Mouse (Mus musculus) embryonic facial prominence, embryonic 13.5 days (tissue): ENCODE measurements around the gene Fam83c. TPM values are rescaled to one million over a fixed set of nuclear protein-coding genes. Genes with fewer than 3 reads are reported as not detected.

ENCODE experiments used
- ATAC-seq: fragments of 200-750 bp; cut with Nextera tagmentation; 2 replicates; pipeline ENCODE4 v1.8.0; 2017; ENCODE audit warnings: low read depth; ENCODE audit not compliant: insufficient number of reproducible peaks, insufficient read depth, low FRiP score, low TSS enrichment
- H3K27ac ChIP-seq: fragments of 300-500 bp; sonication (generic); 2 replicates; pipeline ENCODE4 v1.5.1; 2015; ENCODE audit warnings: moderate library complexity, mild to moderate bottlenecking, inconsistent platforms
- H3K27me3 ChIP-seq: fragments of 300-500 bp; sonication (generic); 2 replicates; pipeline ENCODE4 v1.6.1; 2015; ENCODE audit warnings: mild to moderate bottlenecking, inconsistent platforms
- H3K36me3 ChIP-seq: fragments of 300-500 bp; sonication (generic); 2 replicates; pipeline ENCODE4 v1.6.1; 2015; ENCODE audit warnings: mild to moderate bottlenecking, inconsistent platforms
- H3K4me1 ChIP-seq: fragments of 300-500 bp; sonication (generic); 2 replicates; pipeline ENCODE4 v1.6.1; 2015; ENCODE audit warnings: inconsistent platforms
- H3K4me2 ChIP-seq: fragments of 300-500 bp; sonication (generic); 2 replicates; pipeline ENCODE4 v1.6.1; 2015; ENCODE audit warnings: moderate library complexity, mild to moderate bottlenecking, inconsistent platforms
- H3K4me3 ChIP-seq: fragments of 300-500 bp; sonication (generic); 2 replicates; pipeline ENCODE4 v1.5.1; 2015; ENCODE audit warnings: mild to moderate bottlenecking, inconsistent platforms
- H3K9ac ChIP-seq: fragments of 300-500 bp; sonication (generic); 2 replicates; pipeline ENCODE4 v1.6.1; 2015; ENCODE audit warnings: mild to moderate bottlenecking, inconsistent platforms
- H3K9me3 ChIP-seq: fragments of 300-500 bp; sonication (generic); 2 replicates; pipeline ENCODE4 v1.6.1; 2016; ENCODE audit warnings: inconsistent platforms
- WGBS: fragments of 180-500 bp; shearing (Covaris S2); methylation state at CpG from one replicate; pipeline ENCODE4 v1.1.7; 2015; ENCODE audit warnings: mixed read lengths; 5-methylcytosine and 5-hydroxymethylcytosine counted together
- polyA plus RNA-seq: library from polyadenylated mRNA; unstranded; fragments of >200 nt; fragmentation: Nextera tagmentation; extraction: Ambion mirVana; gene quantifications from 2 replicates; pipeline ENCODE4 v1.2.1, GENCODE M21; 2015

The Fam83c gene
- polyA plus RNA-seq, 1 experiment from 2014 or later, result 1.6 TPM

DNA sequence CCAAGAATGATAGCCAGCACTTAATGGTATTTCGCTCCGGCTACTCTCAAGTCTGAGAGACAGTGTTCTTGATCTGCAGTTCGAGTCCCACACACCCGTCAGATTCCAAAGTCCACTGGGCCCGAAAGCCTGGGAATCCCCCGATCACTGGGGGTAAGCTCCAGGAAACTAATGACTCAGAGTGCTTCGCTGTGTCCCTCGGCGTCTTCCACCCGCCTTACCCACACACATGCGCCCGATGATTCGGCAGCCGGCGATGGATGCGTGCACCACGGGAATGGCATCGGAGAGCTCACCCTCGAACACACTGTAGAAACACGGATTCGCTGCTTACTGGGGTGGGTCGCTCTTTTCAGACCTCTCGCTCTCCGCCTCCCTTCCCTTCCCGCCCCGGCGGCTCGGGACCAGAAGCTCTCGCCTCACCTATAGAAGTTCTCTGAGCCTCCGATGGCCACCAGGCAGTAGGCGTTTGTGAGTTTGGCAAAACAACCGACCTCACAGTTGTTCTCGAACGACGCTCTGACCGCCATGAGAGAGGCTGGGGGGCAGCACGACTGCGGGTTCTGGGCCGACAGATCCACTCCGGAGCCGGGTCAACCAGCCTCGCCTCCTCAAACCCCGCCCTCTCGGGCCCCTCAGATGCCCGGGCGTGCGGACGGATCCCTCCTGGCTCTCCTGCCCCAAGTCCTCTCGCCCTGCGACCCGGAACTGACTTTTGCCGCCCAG lies 8.6 kb downstream of the Fam83c start:
- ATAC-seq, result no peak; the same call in 1 of the 2 replicates
- Histone ChIP-seq H3K4me2 (peak overlapping the region; percentile 92), H3K27ac (peak overlapping the region; percentile 88), H3K9me3 (no peaks in the 10 kb centered on the region), H3K9ac (peak overlapping the region; percentile 89), H3K4me3 (peak overlapping the region; percentile 91), H3K36me3 (peaks cover 29% of the 10 kb centered on the region), H3K27me3 (no peaks in the 10 kb centered on the region), H3K4me1 (peaks cover 19% of the 10 kb centered on the region)
- 1% methylated on average over 52 of the region's 52 CpGs for WGBS

DNA sequence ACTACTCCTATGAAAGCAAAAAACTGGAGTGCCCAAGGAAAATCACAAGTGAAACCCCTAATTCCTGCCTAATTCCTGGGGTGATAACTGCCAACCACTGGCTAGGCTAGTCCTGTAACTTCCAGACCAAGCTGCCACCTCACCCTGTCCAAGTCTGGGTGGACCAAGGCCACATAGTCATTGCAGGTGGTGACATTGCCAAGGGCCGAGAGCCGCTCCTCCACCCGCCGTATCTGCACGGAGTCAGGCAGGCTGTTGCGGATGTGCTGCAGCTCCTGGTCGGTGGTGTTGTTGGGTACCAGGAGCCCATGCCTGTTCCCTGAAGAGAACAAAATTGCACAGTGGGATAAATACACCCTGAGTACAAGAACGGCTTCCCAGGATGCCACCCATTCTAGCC lies 10.9 kb downstream of the Fam83c start:
- H3K36me3 ChIP-seq, result peaks cover 47% of the 10 kb centered on the region
- ATAC-seq, result no peak
- H3K4me1 ChIP-seq, result peaks cover 27% of the 10 kb centered on the region
- no peak overlapping the region for H3K9ac ChIP-seq
- no peak overlapping the region for H3K27ac ChIP-seq
- 96% methylated on average over 8 of the region's 8 CpGs for WGBS
- no peaks in the 10 kb centered on the region for H3K9me3 ChIP-seq
- H3K4me3 ChIP-seq, result no peak overlapping the region
- no peaks in the 10 kb centered on the region for H3K27me3 ChIP-seq
- no peak overlapping the region for H3K4me2 ChIP-seq

DNA sequence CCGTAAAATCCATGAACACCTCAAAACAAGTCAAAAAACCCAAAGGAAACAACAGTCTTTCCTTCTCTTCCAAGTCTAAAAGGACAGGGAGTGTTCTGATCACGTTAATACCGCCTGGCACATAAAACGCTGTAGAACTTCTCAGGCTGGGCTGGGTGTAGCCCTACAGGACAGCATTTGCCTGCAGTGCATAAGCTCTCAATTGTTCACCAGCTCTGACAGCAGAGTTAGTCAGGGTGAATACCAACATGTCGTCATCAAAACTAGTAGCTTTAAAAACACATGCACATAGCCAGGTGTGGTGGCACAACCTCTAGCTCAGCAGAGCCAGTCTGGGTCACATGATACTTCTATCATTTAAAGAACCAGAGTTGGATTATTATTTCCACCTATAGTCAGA lies 13.9 kb downstream of the Fam83c start:
- ATAC-seq, result no peak
- peaks cover 47% of the 10 kb centered on the region for H3K36me3 ChIP-seq
- WGBS, result 88% methylated on average over 5 of the region's 5 CpGs

DNA sequence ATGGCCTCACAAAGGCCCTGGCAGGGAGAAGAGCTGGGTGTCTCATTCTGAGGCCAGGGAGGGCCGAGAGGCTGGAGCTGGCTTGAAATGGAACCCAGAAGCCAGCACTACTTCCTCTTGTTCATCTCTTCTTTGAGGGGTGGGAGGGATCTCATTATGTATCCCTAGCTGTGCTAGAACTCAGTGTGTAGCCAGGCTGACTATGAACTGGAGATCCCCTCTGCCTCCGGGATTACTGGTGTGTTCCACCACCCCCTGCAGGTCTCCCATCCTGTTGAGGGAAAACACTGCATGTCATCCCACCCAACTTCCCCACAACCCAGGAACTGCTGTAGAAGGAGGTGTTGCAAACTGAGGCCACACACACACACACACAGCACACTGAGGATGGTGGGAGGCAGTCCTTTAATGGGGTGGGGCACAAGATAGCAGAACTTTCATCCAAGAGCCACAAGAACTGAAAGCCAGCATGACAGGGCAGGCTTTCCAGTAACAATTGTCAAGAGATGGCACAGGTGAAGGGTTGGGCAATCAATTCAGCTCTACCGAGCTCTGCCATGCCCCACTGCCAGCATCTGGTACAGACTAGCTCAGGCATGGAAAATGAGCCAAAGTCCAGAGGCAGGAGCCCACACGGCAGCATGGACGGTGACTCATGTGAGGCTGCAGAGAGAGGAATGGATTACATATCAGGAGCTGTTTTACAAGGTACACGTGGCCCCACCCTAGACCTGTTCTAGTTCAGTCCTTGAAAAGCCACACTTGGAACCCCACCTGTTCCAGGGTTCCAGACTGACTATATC lies 15.0 kb downstream of the Fam83c start:
- H3K27ac ChIP-seq, result peak overlapping the region; percentile 75
- H3K4me2 ChIP-seq, result peak overlapping the region; percentile 96
- no peak for ATAC-seq
- H3K36me3 ChIP-seq, result peaks cover 47% of the 10 kb centered on the region
- H3K27me3 ChIP-seq, result no peaks in the 10 kb centered on the region
- peaks cover 13% of the 10 kb centered on the region for H3K4me1 ChIP-seq
- peak overlapping the region; percentile 87 for H3K9ac ChIP-seq
- H3K4me3 ChIP-seq, result peak overlapping the region; percentile 72
- H3K9me3 ChIP-seq, result no peaks in the 10 kb centered on the region
- 63% methylated on average over 6 of the region's 6 CpGs for WGBS

More for the DNA sequence above, 13.9 kb downstream of the Fam83c start:
- H3K27ac ChIP-seq, result no peak overlapping the region
- H3K4me2 ChIP-seq, result no peak overlapping the region
- H3K9ac ChIP-seq, result no peak overlapping the region
- no peaks in the 10 kb centered on the region for H3K27me3 ChIP-seq
- no peak overlapping the region for H3K4me3 ChIP-seq
- H3K9me3 ChIP-seq, result no peaks in the 10 kb centered on the region
- peaks cover 21% of the 10 kb centered on the region for H3K4me1 ChIP-seq

DNA sequence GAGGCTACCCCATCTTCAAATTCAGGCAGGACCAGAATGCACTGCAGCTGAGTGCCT lies 15.4 kb downstream of the Fam83c start, which contains the start of gene BC029722:
TSS of gene BC029722 (minus strand) at position 35 of the 57 bp plus-strand sequence.
- peaks cover 13% of the 10 kb centered on the region for H3K4me1 ChIP-seq
- H3K4me2 ChIP-seq, result peak within 1 kb of the TSS; percentile 96
- peak within 1 kb of the TSS; percentile 75 for H3K27ac ChIP-seq
- peak within 1 kb of the TSS; percentile 72 for H3K4me3 ChIP-seq
- no peaks in the 10 kb centered on the region for H3K9me3 ChIP-seq
- H3K27me3 ChIP-seq, result no peaks in the 10 kb centered on the region
- peaks cover 47% of the 10 kb centered on the region for H3K36me3 ChIP-seq
- peak within 1 kb of the TSS; percentile 87 for H3K9ac ChIP-seq
- no peak for ATAC-seq

DNA sequence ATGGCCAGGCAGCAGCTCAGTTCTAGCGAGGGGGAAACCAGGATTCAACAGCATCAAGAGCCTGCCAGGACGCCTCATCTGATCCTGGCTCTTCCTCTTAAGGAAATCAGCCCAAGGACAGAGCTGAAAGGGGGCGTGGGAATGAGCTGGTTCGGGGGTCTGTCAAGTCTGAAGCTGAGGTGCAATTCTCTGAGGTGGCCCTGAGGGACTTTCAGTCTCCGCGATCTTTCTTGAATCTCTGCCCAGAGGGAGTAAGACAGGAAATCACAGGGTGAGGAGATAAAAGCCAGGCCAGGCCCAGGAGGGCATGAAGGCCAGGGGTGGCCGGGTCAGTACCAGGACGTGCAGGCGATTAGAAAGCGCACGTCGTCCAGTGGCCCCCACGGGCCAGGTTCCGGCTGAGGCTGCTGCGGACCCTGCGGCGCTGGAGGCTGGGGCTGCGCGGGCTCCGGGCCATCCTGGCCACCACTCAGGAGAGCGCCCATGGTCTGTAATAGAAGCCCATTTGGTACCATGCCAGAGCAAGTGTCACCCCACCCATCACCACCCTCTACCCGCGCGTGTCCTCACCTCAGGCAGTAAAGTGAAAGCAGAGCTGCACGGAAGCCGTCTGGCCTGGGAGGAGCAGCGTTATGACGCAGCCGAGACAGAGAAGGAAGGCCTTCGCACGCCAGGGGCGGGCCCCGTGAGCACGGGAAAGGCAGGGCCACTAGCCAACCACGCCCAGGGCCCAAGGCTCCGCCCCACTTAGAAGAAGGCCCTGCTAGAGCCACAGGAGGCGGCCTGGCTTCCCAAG lies 15.9 kb downstream of the Fam83c start:
- no peaks in the 10 kb centered on the region for H3K27me3 ChIP-seq

DNA sequence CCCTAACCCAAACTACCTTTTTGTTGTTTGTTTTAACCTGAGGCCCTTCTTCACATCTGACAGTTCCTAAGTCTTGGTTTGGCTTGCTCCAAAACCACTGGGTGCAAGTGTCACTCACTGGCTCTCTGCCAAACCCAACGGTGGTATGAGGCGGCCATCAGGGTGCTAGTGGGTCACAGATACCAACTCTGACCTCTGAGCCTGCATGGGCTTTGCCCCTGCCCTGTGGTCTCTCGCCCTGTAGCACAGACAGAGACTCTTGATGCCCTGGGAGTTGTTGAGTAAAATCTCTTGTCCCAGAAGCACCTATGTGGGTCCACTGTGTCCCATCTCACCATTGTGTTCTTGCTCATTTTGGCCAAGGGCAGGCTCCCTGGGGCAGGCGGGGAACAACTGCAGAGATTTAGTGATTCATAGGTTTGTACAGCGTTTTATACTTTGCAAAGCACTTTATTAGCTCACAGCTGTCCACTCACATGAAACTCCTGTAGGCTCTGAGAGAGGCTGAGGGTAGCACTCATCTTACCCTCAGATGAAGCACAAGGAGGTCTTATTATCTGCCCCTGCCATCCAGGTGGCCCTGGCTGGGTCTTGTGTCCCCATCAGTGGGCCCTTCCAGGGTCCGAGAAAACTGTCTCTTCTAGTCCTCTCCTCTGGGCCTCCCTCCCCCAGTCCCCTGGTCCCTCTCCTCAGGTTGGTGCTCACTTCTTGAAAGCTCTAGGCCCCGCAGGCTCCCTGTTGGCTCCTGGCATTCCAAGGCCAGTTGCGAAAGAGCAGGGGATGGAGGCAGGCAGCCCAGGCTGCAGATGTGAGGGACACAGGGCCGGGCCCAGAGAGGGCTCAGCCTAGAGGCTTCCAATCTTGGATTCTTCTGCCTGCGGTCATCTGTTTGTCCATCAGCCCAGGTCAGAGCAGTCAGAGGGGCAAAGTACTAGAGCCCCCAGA lies 17.1 kb downstream of the Fam83c start:
- Histone ChIP-seq H3K27me3 (no peaks in the 10 kb centered on the region), H3K9ac (0 out of 2 replicates have a peak overlapping the region, but pooled peaks have one; percentile 87), H3K9me3 (no peaks in the 10 kb centered on the region), H3K4me2 (peak overlapping the region; percentile 96), H3K4me1 (peaks cover 13% of the 10 kb centered on the region), H3K27ac (no peak overlapping the region), H3K36me3 (peaks cover 32% of the 10 kb centered on the region), H3K4me3 (peak overlapping the region; percentile 72; the same call in 1 of the 2 replicates)
- WGBS, result 77% methylated on average over 10 of the region's 10 CpGs
- ATAC-seq, result no peak

More for the DNA sequence above, 15.9 kb downstream of the Fam83c start:
- Histone ChIP-seq H3K9ac (peak overlapping the region; percentile 87), H3K27ac (peak overlapping the region; percentile 75), H3K4me3 (peak overlapping the region; percentile 72), H3K36me3 (peaks cover 45% of the 10 kb centered on the region), H3K4me1 (peaks cover 13% of the 10 kb centered on the region), H3K4me2 (peak overlapping the region; percentile 96), H3K9me3 (no peaks in the 10 kb centered on the region)
- peak; percentile 87 for ATAC-seq
- WGBS, result 1% methylated on average over 37 of the region's 37 CpGs

DNA sequence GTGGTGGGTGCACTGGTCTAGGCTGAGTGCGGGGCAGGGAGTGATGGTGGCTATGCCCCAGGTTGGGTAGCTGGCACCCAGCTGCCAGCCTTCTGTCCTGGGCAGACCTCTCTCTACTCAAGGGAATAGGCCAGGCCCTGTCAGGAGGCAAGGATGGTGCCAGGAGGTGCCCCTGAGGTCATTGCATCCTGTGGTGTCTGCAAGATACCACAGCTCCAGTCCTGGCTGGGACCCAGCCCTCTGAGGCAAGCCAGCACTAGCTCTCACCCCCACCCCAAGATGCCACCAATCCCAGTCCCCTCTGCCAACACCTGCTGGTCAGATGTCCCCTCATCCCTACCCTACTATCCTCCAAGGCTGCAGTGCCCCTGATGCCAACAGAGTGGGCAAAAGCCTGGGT lies 18.5 kb downstream of the Fam83c start:
- no peak for ATAC-seq
- no peak overlapping the region for H3K4me3 ChIP-seq
- H3K9ac ChIP-seq, result no peak overlapping the region; the same call in 1 of the 2 replicates
- WGBS, result 100% methylated on average over 1 of the region's 1 CpGs
- no peak overlapping the region for H3K27ac ChIP-seq
- H3K27me3 ChIP-seq, result no peaks in the 10 kb centered on the region
- no peaks in the 10 kb centered on the region for H3K9me3 ChIP-seq
- no peak overlapping the region for H3K4me2 ChIP-seq
- H3K4me1 ChIP-seq, result peaks cover 13% of the 10 kb centered on the region
- H3K36me3 ChIP-seq, result peaks cover 20% of the 10 kb centered on the region

DNA sequence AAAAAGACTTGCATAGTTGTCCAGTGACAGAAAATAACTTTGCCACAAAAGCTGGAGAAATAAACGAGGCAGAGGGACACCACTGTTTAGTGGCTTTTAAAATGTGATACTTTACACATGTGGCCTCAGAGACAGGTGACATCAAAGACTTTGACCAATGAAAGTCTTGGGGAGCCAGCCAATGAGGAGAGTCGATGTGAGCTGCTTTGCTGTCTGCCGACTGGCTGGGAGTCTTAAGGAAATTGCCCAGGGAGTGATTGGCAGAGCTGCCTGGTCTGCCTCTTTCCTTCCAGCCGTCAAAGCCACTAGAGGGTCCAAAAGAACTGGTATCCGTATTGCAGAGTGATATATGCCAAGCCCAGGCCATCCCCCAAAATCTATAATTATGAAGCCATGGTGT lies 19.8 kb downstream of the Fam83c start:
- H3K36me3 ChIP-seq, result peaks cover 7% of the 10 kb centered on the region
- no peak overlapping the region for H3K27ac ChIP-seq
- WGBS, result 23% methylated on average over 5 of the region's 5 CpGs
- H3K27me3 ChIP-seq, result no peaks in the 10 kb centered on the region
- no peak overlapping the region for H3K4me3 ChIP-seq
- no peak for ATAC-seq
- H3K4me1 ChIP-seq, result peaks cover 13% of the 10 kb centered on the region
- H3K9me3 ChIP-seq, result no peaks in the 10 kb centered on the region
- no peak overlapping the region for H3K9ac ChIP-seq
- H3K4me2 ChIP-seq, result no peak overlapping the region

DNA sequence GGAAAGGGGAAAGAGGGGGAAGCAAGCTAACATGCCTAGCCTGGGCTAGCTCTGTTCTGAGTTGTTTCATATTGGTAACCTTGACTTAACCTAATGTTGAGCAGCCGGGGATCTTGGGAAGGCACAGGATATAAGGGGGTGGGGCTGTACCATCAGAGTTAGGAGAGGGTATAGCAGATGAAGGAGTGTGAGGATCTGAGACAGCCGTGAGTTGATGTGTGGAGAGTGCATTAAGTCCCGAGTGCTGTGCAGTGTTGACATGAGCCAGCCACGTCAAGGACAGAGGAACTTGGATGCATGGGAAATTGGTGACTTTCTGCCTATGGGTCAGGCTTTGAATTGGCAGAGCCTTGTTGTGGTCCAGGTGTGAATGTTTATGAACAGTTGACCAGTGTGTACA lies 22.0 kb downstream of the Fam83c start:
- H3K36me3 ChIP-seq, result no peaks in the 10 kb centered on the region
- H3K4me3 ChIP-seq, result no peak overlapping the region
- no peak overlapping the region for H3K4me2 ChIP-seq
- no peaks in the 10 kb centered on the region for H3K9me3 ChIP-seq
- H3K27me3 ChIP-seq, result no peaks in the 10 kb centered on the region
- ATAC-seq, result no peak
- no peaks in the 10 kb centered on the region for H3K4me1 ChIP-seq
- 77% methylated on average over 4 of the region's 4 CpGs for WGBS
- no peak overlapping the region for H3K9ac ChIP-seq
- H3K27ac ChIP-seq, result no peak overlapping the region

DNA sequence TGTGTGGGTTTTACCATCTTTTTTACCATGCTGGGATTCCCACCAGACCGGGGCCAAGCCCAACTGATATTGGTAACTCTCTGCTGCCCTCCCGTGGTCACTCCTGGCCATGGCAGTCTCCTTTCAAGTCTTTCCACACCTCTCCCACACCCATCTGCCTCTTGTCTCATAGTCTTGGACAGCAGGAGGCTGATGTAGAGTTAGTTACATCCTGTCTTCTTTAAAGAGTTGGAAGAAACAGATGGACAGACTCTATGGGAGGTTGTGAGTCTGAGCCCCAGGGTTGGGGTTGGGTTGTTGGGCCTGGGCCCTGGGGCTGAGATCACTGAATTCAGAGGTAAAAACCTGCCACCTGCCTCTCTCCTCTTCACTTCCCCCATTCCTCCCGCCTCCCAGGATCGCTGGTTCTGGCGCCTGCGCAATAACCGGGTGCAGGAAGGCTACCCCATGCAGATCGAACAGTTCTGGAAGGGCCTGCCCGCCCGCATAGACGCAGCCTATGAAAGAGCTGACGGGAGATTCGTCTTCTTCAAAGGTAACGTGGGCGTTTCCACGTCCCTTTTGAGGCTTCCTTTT lies 22.7 kb downstream of the Fam83c start:
- Histone ChIP-seq H3K4me2 (no peak overlapping the region), H3K4me1 (no peaks in the 10 kb centered on the region), H3K27ac (no peak overlapping the region), H3K36me3 (no peaks in the 10 kb centered on the region), H3K9ac (no peak overlapping the region), H3K27me3 (no peaks in the 10 kb centered on the region), H3K4me3 (no peak overlapping the region), H3K9me3 (no peaks in the 10 kb centered on the region)
- no peak for ATAC-seq
- 43% methylated on average over 16 of the region's 16 CpGs for WGBS
